In the genomic region with DNA sequence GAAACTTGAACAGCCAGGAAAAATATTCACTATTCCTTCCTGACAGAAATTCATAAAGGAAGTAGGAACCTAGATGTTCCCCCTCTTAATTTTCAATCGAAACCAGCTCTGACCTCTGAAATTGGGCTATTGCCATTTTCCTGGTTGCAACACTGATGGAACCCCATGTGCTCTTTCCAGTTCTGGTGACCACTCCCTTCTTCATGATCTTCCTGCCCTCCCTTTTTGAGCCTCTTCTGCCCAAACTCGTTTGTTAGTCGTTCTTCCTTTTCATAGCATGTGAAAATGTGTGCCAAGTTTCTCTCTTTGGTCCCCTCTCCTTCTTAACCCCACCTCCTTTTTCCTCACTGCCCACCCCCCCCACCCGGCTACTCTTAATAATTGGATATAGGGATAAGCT, we compare ENCODE assay signal across 25 mouse cellular contexts. TPM values are rescaled to one million over a fixed set of nuclear protein-coding genes. Genes with fewer than 3 reads are reported as not detected.
A peak's percentile ranks its signal among the peaks of the same experiment; 100 is the strongest.
DNase-seq lines count a peak whose midpoint lies in the region; ATAC-seq and TF ChIP-seq lines count a peak whose summit lies in the region.
"Had no signal": no experiment of that assay in that cellular context is flagged by ENCODE, and none has a peak within 500 bp of the region (broad histone marks: within the 10 kb centered on the region; RNA-seq: fewer than 3 reads in every experiment).

No protein-coding gene starts in this region.

- no peak for TF ChIP-seq EP300 in heart, adult 2 months (IDR thresholded peaks at IDR 0.05; ENCODE audit: insufficient read depth, low read depth, low read length)

- H3K36me3 ChIP-seq in heart, adult 2 months (ENCODE audit: control insufficient read depth, insufficient read depth, low read length), result no peaks in the 10 kb centered on the region
- H3K36me3 ChIP-seq: embryonic facial prominence, embryonic 10.5 days; embryonic facial prominence, embryonic 12.5 days; forebrain, embryonic 10.5 days; forebrain, embryonic 12.5 days; G1E had no signal

- no peak overlapping the region for H3K9ac ChIP-seq in heart, adult 2 months (ENCODE audit: low read depth, low read length)
- H3K9ac ChIP-seq: embryonic facial prominence, embryonic 12.5 days; forebrain, embryonic 12.5 days had no signal

- no peaks in the 10 kb centered on the region for H3K4me1 ChIP-seq in heart, adult 2 months (ENCODE audit: control insufficient read depth, insufficient read depth, low read length)
- H3K4me1 ChIP-seq: embryonic facial prominence, embryonic 10.5 days; embryonic facial prominence, embryonic 12.5 days; forebrain, embryonic 10.5 days; forebrain, embryonic 12.5 days had no signal

- DNase-seq in heart, adult 11 months, result peak; percentile 64
- DNase-seq in heart, adult 2 months, result no peak
- DNase-seq in right cerebral cortex, adult 18-20 months, result no peak
- DNase-seq: adrenal gland, adult 8-10 months; adrenal gland, postnatal 14 days; adrenal gland, postnatal 36 days; B cell, adult 2 months; cerebellum, adult 11-12 months; cerebellum, adult 2 months; cerebellum, adult 9-10 months; cerebellum, postnatal 10 days; cerebellum, postnatal 25 days had no signal

- TF ChIP-seq CTCF in heart, adult 2 months (IDR thresholded peaks at IDR 0.05), result no peak

- H3K27me3 ChIP-seq in heart, adult 2 months (ENCODE audit: control insufficient read depth, insufficient read depth, low read length), result no peaks in the 10 kb centered on the region
- H3K27me3 ChIP-seq: CH12.LX; embryonic facial prominence, embryonic 12.5 days; forebrain, embryonic 12.5 days; Patski had no signal

- no peak for TF ChIP-seq POLR2A in heart, adult 2 months (IDR thresholded peaks at IDR 0.05; ENCODE audit: insufficient read depth, low read depth, low read length)

- intact Hi-C loops in heart, adult 2 months (cut with DNase I), result no loop called here

- H3K27ac ChIP-seq in heart, adult 2 months, result no peak overlapping the region
- H3K27ac ChIP-seq: embryonic facial prominence, embryonic 10.5 days; embryonic facial prominence, embryonic 12.5 days; forebrain, embryonic 10.5 days; forebrain, embryonic 12.5 days had no signal

- no peak overlapping the region for H3K4me3 ChIP-seq in heart, adult 2 months
- H3K4me3 ChIP-seq: embryonic facial prominence, embryonic 10.5 days; embryonic facial prominence, embryonic 12.5 days; forebrain, embryonic 10.5 days; forebrain, embryonic 12.5 days had no signal

- ATAC-seq in granulocyte monocyte progenitor cell, adult 5-6 weeks (replicated peaks; ENCODE audit: poor library complexity, severe bottlenecking), result peak; percentile 52
- ATAC-seq in monocyte, adult 5-6 weeks (replicated peaks; ENCODE audit: insufficient number of reproducible peaks, low FRiP score, low TSS enrichment, poor library complexity, severe bottlenecking), result peak; percentile 40; the same call in 1 of the 2 replicates
- ATAC-seq: activated CD4-positive, CD25-positive, alpha-beta regulatory T cell, adult 4 months; CD4-positive, CD25-positive, alpha-beta regulatory T cell, adult 4 months; forebrain, embryonic 14.5 days; forebrain, embryonic 16.5 days; Patski had no signal

- 64% methylated on average over 4 of the region's 4 CpGs for WGBS in heart, adult 2 months

- H3K79me2 ChIP-seq in heart, adult 2 months (replicated peaks; ENCODE audit: control insufficient read depth, insufficient read depth, low read length), result no peaks in the 10 kb centered on the region

RNA-seq across cellular contexts. Expression of a gene that starts 7.0 kb away (rescaled TPM):
- total RNA-seq in heart, adult 2 months (2021), result 1 to 10 TPM in 1 of 2 experiments, under 1 TPM in 1; 0.70 to 1.2 TPM
- polyA plus RNA-seq in heart, adult 2 months (2012; rRNA removed), result 0.79 and 1.4 TPM in 2 replicates
- 0.58 and 2.9 TPM in 2 replicates for total RNA-seq in granulocyte monocyte progenitor cell, adult 5-6 weeks (2014; fragmentation: Nextera tagmentation)
- total RNA-seq in granulocyte monocyte progenitor cell, adult 5-6 weeks (2017), result 3.1 and 3.5 TPM in 2 replicates
- total RNA-seq in monocyte, adult 5-6 weeks (2017), result 364 to 612 TPM (median 571 TPM) in 3 replicates

RNA-seq across cellular contexts. Expression of a gene that starts 35.4 kb away (rescaled TPM):
- 1 to 10 TPM; 7.4 to 8.4 TPM for total RNA-seq in heart, adult 2 months (2021)
- polyA plus RNA-seq in heart, adult 2 months (2012; rRNA removed), result 10.4 and 10.9 TPM in 2 replicates
- 106 and 115 TPM in 2 replicates for total RNA-seq in granulocyte monocyte progenitor cell, adult 5-6 weeks (2014; fragmentation: Nextera tagmentation)
- 106 and 143 TPM in 2 replicates for total RNA-seq in granulocyte monocyte progenitor cell, adult 5-6 weeks (2017)
- total RNA-seq in monocyte, adult 5-6 weeks (2017), result 181 to 197 TPM (median 187 TPM) in 3 replicates
- polyA plus RNA-seq: embryonic facial prominence, embryonic 10.5 days; forebrain, embryonic 10.5 days had no signal

RNA-seq across cellular contexts. Expression of a gene that starts 53.0 kb away (rescaled TPM):
- total RNA-seq in heart, adult 2 months (2021), result 10 to 100 TPM; 12.1 to 12.7 TPM
- 11.5 and 12.6 TPM in 2 replicates for polyA plus RNA-seq in heart, adult 2 months (2012; rRNA removed)
- total RNA-seq in granulocyte monocyte progenitor cell, adult 5-6 weeks (2014; fragmentation: Nextera tagmentation), result 274 and 310 TPM in 2 replicates
- 498 and 520 TPM in 2 replicates for total RNA-seq in granulocyte monocyte progenitor cell, adult 5-6 weeks (2017)
- total RNA-seq in monocyte, adult 5-6 weeks (2017), result 270 to 442 TPM (median 434 TPM) in 3 replicates
- polyA plus RNA-seq: CD4-positive, CD25-positive, alpha-beta regulatory T cell, adult 4 months had no signal

Comparison
In these comparisons a context has a peak if more than half of its experiments do, and no peak if none do; other contexts are left out.
1. RNA of a gene that starts 7.0 kb away (total RNA-seq): 364 to 612 TPM in monocyte, adult 5-6 weeks; 0.58 to 3.5 TPM in granulocyte monocyte progenitor cell, adult 5-6 weeks and 0.70 to 1.2 TPM in heart, adult 2 months; every median in the first group is over 10 times any median in the second.
2. RNA of a gene that starts 35.4 kb away (total RNA-seq): 181 to 197 TPM in monocyte, adult 5-6 weeks and 106 to 143 TPM in granulocyte monocyte progenitor cell, adult 5-6 weeks; 7.4 to 8.4 TPM in heart, adult 2 months; every median in the first group is over 10 times any median in the second.
3. RNA of a gene that starts 53.0 kb away (total RNA-seq): 274 to 520 TPM in granulocyte monocyte progenitor cell, adult 5-6 weeks and 270 to 442 TPM in monocyte, adult 5-6 weeks; 12.1 to 12.7 TPM in heart, adult 2 months; every median in the first group is over 10 times any median in the second.